Mouse (Mus musculus): ENCODE data around the gene Tex14.

Gene Tex14

DNA sequence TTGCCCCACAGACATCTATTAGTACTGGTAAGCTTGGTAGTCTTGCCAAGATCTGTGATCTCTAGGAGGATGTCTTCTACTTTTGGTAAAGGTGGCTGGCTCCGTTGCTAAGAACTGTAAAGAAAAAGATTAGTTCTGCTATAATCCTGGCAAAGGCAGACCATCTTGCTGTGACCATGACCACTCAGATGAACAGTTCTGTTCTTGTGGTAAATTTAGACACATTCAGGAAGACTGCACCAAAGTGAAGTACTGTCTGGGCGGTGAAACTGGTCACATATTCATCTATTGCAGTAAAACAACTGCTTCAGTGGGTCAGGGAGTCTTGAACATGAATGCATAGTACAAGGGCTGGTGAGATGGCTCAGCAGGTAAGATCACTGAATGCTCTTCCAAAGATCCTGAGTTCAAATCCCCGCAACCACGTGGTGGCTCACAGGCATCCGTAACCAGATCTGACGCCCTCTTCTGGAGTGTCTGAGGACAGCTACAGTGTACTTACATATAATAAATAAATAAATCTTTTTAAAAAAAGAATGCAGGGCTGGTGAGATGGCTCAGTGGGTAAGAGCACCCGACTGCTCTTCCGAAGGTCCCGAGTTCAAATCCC is 63.9 kb downstream of the Tex14 start:
- no peak for TF ChIP-seq GATA4 (IDR thresholded peaks at IDR 0.05; ENCODE audit: insufficient replicate concordance, low read length)

DNA sequence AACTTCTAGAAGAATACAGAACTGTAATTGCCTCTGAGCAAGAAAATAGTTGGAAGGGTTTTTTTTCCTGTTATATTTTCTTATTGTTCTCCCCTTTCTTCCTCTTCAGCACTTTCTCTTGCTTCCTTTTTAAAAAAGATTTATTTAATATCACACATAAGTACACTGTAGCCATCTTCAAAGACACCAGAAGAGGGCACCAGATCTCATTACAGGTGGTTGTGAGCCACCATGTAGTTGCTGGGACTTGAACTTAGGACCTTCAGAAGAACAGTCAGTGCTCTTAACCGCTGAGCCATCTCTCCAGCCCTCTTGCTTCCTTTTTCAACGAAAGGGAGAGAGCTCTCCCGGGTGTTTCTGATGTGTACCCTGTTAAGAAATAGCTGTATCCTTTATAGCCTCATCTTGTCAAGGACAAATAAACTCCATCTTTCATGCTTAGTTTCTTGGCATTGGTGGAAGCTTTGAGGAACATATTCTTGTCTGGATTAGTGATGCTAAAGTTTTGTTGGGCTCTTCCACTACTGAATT is 79.0 kb downstream of the Tex14 start:
- no peak for TF ChIP-seq GATA4 (IDR thresholded peaks at IDR 0.05; ENCODE audit: insufficient replicate concordance, low read length)

DNA sequence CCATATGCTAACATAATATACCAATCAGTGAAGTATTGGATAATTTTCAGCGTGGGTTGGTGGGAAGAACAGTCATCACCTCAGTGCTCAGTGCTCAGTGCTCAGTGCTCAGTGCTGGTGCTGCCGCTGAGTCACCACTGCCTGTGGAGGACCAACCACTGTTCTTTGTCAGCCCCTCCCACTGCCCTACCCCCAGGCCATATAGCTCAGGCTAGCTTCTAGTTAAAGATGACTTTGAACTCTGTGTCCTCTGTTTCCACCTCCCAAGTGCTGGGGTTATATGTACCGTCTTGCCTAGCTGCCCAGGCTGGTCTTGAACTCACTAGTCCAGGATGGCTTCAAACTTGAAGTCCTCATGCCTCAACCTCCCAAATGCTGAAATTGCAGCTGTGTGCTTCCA is 84.1 kb downstream of the Tex14 start:
- no peak for TF ChIP-seq GATA4 (IDR thresholded peaks at IDR 0.05; ENCODE audit: insufficient replicate concordance, low read length)

DNA sequence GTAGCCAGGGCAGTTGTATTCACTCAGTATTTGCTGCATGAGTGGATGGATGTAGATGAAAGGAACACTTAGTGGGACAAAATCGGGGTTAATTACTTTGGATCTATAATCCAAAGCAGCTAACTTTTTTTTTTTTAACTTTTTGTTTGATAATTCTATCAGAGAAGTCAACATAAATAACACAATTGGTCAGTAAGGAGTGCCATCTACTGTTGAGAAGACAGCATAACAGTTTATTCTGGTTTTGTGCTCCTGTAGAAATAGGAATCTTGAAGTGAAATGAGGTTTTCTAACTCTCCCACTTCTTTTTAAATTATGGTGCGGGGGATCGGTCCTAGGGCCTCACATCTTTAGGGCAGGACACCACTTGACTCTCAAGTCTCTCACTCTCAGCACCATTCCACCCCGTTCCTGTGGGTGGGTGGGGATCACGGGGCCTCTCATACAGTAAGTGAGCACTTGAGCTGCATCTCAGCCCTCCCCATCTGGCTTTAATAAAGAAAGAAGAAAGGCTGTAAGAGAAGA is 99.9 kb downstream of the Tex14 start:
- no peak for TF ChIP-seq GATA4 (IDR thresholded peaks at IDR 0.05; ENCODE audit: insufficient replicate concordance, low read length)

DNA sequence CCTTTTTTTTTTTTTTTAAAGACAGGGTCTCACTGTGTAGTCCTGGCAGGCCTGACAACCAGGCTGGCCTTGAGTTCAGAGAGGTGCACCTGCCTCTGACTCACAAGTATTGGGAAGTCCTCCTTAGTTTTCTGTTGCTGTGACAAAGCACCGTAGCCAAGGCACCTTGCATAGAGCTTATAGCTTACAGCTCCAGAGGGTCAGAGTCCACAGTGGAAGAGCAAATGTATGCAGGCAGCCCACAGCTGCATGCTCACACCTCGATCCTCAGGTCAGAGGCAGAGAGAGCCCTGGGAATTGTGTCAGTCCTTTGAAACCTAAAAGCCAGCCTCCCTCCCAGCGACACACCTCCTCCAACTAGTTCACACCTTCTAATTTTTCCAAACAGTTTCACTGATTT is 101.6 kb downstream of the Tex14 start:
- TF ChIP-seq GATA4 (IDR thresholded peaks at IDR 0.05; ENCODE audit: insufficient replicate concordance, low read length), result no peak

DNA sequence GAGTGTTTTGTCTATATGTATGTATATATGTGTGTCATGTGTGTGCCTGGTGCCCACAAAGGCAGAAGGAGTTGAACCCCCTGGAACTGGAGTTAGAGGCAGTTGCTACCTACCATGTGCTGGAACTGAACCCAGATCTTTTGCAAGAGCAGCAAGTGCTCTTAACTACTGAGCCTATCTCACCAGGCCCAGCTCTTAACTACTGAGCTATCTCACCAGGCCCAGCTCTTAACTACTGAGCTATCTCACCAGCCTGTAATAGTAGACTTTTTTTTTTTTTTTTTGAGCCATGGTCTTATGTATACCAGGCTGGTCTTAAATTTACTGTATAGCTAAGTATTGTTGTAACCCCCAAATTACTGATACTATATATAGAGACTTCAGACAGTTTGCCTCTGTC is 102.2 kb downstream of the Tex14 start:
- no peak for TF ChIP-seq GATA4 (IDR thresholded peaks at IDR 0.05; ENCODE audit: insufficient replicate concordance, low read length)

DNA sequence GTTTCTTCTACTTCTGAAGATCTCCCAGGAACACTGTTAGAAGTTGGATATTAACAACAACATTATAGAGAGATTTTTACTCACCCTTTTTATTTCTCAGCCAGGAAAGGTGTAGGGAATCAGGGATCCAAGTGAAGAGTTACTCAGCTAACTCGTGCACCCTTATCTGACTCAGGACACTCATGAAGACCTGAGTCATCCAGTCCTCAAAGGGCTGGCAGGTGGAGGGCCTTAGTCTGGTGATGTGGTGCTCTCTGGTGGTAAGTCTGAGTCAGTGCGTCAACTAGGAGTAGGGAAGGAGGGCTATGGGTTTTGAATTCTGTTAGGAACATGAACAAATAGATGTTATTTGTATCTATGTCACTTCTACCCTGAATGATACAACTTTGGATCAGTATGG is 114.4 kb downstream of the Tex14 start:
- no peak for TF ChIP-seq GATA4 (IDR thresholded peaks at IDR 0.05; ENCODE audit: insufficient replicate concordance, low read length)

DNA sequence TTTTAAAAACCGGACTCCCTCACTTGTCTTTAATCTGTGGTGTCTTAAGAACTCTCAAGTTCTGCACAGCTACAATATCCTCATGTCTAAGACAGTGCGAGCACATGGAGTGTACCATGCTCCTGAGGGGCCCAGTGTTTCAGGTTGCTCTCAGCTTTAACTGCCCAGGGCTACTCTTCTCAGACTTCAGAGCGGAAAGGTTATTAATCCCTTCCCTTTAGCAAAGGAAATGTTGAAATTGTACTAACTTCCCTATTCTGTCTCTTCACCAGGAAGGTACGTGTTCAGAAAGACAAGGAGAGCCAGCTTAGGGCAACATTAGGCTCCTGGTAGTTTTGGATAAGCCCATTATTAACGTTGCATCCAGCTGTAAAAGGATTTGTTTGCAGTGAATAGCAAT is 118.6 kb downstream of the Tex14 start:
- TF ChIP-seq GATA4 (IDR thresholded peaks at IDR 0.05; ENCODE audit: insufficient replicate concordance, low read length), result no peak

DNA sequence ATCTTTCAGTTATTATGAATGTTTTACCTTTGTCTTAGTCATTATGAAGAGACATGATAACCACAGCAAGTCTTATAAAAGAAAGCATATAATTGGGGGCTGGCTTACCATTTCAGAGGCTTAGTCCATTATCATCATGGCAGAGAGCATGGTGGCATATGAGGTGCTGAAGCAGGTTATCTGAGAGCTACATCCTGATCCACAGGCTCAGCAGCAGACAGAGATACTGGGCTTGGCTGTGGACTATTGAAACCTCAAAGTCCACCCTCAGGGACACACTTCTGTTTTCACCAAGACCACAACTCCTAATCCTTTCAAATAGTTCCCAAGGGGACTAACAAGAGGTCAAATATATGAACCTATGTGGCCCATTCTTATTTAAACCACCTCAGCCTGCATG is 119.1 kb downstream of the Tex14 start:
- TF ChIP-seq GATA4 (IDR thresholded peaks at IDR 0.05; ENCODE audit: insufficient replicate concordance, low read length), result no peak

DNA sequence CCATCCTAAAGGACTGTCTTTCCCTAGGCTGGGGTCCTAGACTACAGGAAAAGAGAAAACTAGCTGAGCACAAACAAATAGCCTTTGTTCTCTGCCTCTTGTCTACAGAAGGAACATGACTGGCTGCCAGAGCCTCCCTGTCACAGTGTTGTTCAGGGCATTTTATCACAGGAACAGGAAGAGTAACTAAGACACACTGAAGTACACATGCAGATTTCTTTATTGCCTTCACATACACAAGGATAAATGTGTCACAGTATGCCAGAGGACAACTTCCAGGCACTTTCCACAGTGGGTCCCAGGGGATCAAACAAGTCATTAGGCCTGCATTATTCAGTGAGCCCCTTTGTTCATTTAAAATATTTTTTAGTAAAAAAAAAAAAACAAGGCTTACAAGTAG is 119.9 kb downstream of the Tex14 start:
- no peak for TF ChIP-seq GATA4 (IDR thresholded peaks at IDR 0.05; ENCODE audit: insufficient replicate concordance, low read length)

DNA sequence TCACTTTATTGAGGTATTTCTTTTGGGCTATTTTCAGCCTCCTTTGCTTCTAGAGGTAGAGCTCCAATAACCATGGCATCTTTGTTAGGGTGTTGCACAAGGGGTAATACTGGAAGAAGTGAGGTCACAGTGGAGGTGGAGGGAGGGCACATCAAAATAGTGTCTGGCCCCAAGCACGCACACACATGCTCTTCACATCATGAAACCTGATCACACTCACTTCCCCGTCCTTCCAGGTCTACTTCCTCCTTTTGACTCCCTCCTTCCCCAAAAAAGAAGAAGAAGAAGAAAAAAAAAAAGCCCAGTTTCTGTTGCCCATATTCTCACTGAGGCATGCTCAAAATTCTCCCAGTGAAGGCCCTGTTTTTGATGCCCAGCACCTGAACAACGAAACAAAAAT is 122.5 kb downstream of the Tex14 start:
- no peak for TF ChIP-seq GATA4 (IDR thresholded peaks at IDR 0.05; ENCODE audit: insufficient replicate concordance, low read length)

DNA sequence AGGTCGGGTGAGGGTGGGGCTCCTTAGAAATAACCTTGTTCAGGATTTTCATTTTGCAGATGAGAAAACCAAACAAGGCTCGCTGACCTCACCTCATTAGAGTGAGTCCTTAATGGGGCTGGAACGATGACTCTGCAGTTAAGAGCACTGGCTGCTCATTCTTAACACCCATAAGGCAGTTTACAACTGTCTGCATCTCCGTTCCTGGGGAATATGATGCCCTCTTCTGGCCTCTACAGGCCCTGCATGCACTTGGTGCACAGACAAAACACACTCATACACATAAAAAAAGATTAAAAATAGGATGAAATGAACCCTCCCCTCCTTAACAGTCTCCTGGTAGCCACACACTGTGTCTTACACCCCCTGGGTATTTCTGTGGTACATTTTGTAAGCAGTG is 123.1 kb downstream of the Tex14 start:
- TF ChIP-seq GATA4 (IDR thresholded peaks at IDR 0.05; ENCODE audit: insufficient replicate concordance, low read length), result no peak

DNA sequence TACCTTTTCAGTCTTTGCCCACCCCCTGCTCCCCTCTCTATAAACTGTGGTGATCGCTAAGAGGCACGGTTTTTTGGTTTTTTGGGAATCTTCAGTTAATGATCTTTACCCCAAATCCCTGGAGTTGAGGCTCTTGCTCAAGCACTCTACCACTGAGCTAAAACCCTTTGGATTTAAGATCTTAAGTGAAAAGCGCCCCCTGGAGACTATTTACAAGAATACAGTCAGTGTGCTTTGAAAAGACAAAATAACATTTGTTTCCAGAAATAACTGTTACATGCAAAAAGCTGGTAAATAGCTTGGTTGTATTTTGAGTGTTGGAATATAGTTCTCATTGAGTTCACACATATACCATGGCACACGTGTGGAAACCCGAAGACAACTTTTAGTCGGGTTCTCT is 126.8 kb downstream of the Tex14 start:
- no peak for TF ChIP-seq GATA4 (IDR thresholded peaks at IDR 0.05; ENCODE audit: insufficient replicate concordance, low read length)

DNA sequence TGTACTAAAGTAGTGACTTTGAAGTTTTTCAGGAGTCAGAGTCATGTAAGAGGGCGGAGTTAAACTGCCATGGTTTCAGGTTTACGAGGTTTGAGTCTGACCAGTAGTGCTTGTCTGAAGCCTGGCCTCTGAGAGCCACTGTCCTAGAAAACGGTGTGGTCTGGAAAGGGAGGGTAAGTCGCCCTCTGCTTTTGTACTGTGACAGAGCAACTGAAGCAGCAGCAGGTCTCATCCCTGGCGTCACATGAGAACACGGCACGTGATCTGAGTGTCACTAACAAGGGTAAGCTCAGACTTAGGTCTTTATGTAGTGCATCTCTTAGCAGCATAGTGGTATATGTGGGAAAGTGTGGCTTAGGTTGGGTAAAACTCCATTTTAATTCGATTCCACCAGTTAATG is 137.4 kb downstream of the Tex14 start:
- TF ChIP-seq GATA4 (IDR thresholded peaks at IDR 0.05; ENCODE audit: insufficient replicate concordance, low read length), result no peak

DNA sequence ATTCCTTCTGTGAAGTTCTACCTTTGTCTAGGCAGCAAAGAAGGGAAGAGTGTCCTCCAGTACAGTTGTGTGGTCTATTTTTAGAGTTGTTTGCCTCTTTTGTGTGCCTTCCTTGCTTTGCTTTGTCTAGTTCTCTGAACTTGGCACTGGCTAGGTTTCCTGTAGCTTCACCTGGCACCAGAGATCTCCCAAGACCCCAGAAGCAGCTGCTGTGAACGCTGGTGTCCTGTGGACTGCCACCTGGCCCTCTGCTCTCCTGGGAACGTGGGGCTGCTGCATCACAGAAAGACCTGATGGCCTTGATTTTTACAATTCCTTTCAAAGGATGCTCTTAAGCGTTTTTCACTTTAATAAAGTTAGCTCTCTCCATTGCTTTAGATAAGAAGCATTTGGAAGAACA is 138.0 kb downstream of the Tex14 start:
- TF ChIP-seq GATA4 (IDR thresholded peaks at IDR 0.05; ENCODE audit: insufficient replicate concordance, low read length), result no peak

DNA sequence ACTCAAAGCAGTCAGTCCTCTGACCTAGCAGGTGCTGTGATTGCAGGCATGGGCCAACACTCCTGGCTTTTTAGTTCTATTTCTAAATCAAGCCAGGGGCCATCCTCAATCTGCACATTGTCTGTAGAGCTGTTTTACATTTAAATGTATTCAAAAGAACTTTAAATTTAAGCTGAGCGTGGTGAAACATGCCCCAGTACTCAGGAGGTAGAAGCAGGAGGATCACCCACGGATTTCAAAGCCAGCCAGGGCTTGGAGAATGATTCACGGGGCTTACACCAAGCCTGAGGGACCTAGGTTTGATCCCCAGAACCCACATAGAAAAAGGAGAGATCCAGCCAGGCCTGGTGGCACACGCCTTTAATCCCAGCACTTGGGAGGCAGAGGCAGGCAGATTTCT is 148.5 kb downstream of the Tex14 start:
- no peak for TF ChIP-seq GATA4 (IDR thresholded peaks at IDR 0.05; ENCODE audit: insufficient replicate concordance, low read length)

DNA sequence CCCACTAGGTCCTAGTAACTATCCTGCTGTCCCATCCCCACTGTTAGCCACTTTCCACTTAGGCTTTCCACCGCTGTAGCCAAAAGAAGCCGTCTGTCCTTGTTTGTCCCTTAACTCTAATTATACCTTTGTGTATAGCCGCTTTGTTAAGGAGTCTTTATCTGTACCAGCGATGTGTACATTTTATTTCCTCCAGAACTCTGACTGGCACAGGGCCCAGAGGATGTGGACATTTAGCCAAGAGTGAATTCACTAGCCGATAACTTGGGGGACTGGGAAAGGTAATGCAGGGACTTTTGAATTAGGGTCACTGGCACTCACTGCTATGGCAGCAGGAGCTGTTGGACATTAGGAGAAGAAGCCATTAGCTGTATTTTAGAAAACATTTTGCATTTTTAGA is 149.5 kb downstream of the Tex14 start:
- TF ChIP-seq GATA4 (IDR thresholded peaks at IDR 0.05; ENCODE audit: insufficient replicate concordance, low read length), result no peak

Data from liver, adult (tissue).